Mouse (Mus musculus) brain, adult 2 months (tissue): ENCODE data around the gene Gm26741.

ENCODE experiments used
- DNase-seq: peaks from one replicate; pipeline ENCODE4 v3.0.0; 2011; ENCODE audit warnings: low read depth, low spot score

Gene Gm26741

DNA sequence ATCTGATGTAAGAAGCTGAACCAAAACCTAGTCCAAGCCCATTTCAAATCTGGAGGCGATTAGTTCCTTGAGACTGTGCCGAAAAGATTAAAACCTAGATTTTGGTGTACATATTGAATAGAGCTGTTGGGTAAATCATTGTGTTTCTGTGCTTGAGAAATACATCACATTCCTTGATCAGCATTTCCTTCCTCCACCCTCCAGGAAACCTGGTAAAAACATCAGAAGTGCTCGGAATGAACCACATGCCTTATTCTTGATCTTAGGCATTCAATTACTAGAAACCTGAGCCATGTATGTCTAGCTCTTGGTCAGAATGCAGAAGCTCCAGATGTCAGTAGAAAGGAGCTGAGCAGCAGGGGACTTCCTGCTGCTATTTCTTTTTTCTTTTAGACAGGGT is 30.9 kb downstream of the Gm26741 start:
- DNase-seq: no peak

DNA sequence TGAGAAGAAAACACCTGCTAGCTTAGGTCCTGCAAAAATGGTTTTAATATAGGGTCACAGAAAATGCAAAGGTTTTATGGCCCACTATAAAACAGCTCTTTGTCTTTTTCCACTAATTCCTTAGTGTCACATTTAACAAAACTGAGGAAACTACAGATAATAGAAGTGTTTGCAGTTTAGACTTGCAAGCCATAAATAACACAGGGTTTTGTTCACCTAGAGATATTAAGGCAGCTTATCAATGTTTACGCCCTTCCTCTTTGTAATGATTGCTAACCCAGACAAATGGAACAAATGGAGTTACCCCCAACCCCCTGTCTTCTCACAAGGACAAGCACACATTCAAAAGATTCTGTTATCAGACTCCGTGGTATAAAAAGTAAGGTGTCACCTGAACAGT is 32.6 kb downstream of the Gm26741 start:
- no peak for DNase-seq

DNA sequence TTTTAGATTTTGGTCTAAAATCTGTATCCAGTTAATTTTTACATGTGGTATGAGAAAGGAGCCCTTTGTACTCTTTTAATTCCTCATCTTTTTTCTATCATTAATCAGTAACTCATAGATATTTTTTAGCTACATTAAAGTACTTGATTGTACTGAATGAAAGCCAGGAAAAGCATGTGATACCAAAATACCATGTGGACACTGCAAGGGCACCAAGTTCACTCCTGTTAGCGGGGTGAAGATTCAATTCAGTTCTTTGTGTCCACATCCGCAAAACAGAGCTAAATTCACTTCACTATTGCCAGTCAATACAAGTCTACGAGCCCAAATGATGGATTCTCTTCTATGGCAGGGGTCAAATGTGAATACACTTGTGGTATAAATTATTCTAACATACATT is 38.1 kb downstream of the Gm26741 start:
- DNase-seq: no peak

DNA sequence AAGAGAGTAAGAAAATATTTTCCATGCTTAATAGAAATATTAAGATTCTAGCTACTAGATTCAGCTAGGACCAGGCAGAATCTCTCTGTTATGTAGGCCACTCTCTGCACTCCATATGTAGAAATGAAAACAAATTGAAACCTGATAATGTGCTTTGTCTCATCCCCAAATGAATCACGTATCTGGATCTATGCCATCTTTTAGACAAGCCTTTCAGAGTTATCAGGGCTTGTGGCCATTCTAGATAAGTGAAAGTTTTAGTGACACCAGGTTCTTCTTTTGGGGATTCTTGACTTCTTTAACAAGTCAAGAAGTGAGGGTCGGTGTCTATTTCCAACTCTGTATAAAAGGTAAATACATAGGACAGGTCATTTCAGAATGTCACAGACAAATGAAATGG is 40.1 kb downstream of the Gm26741 start:
- DNase-seq: no peak

DNA sequence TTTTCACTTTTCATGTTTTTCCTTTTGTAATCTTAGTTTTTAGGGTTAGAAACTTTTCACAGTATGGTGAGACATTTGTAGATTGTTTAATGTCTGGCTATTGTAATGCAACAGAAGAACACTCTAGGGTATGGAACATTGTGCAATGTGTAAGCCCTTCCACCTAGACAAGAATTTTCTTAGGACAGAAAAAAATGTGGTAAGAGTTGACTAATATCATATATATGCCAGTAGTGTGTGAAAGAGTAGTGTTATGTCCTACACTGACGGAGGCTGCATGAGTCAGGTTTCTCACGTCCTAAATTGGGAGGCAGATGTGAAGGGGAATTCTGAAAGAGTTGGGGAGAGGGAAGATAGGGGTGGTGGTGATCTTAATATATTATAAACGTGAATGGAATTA is 41.2 kb downstream of the Gm26741 start:
- no peak for DNase-seq

DNA sequence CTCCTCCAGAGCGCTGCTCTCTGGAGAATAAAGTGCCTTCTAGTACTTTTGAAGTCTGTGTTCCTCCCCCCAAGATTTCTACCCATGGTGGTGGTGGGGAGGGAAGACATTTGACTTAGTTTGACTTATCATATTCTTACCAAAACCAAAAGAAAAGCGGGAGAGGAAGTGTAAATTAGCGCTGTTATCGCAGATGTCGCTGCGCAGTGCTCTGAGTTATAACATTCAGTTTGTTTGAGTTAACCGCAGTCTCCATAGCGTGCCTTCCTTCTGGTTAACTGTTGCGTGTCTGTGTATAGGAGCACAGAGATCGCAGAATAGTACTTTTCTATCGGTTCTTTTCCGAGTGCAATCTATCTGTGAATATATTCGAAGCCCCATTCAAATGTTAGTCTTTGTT is 46.6 kb downstream of the Gm26741 start:
- no peak for DNase-seq

DNA sequence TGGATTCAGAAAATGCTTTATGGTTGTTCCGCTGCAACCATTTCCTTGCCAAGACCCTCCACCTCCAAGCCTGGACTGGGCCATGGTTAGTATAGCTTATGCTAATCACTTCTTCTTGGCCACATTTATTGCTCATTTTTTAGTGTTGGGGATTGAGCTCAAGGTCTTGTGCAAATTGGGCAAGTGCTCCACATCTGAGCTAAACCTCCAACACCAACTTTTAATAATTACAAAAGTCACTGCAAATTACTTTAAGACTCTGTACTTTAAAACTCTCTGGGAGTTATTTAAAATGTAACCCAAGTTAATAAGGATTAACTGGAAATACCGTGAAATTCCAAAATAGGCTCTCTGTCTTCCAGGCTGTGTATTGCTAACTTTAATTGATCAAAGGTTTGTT is 49.0 kb downstream of the Gm26741 start:
- DNase-seq: no peak
